Mouse (Mus musculus): ENCODE measurements around the gene Gm8439. TPM values are rescaled to one million over a fixed set of nuclear protein-coding genes. Genes with fewer than 3 reads are reported as not detected.

Gm8439 gene
- total and polyA plus RNA-seq, 3 experiments = not detected

DNA sequence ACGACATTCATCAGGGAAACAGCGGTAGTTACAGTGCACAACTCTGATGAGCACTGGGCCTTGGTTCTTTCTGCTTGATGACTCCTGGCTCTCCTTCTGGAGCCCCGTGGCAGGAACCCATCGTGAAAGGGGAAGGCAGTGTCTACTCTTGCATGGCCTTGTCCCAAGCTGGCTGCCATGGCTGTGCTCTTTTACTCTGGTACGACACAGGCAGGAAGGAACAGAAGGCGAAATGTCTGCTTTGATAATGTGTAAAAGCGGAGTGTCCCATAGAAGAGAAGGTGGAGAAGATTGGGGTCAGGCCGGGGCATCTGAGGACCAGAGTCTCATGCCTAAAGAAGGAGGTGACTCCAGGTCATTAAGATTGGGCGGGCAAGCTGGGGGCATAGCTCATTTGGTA is 26.1 kb downstream of the Gm8439 start:
- no peak overlapping the region for H3K4me3 ChIP-seq (ENCODE audit: low read depth, low read length)

DNA sequence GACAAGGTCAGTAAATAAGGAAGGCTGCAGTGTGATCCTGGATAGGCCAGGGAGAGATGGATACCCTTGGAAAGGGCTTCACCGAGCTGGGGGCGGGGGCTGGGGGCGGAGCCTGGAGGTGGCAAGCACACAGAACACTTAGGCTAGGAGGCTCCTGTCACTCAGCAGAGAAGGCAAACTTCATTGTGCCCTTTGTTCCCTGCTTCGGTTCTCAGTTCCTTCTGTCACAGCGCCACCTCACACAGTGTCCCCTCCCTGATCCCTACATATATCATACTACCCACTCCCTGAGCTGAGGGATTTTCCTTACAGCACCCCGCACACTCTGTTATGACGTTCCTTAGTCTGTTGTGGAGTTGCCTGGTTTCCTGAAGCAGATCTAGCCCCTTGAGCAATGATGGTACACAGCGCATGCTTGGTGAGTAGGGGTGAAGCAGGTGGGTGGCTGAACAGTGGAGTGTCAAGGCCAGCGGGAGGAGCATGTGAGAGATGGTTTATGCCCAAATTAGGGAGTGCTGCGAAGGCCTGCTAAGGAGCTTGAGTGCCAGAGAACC is 27.1 kb downstream of the Gm8439 start:
- ATAC-seq (ENCODE audit: extremely low read depth, insufficient number of reproducible peaks, low FRiP score, poor library complexity, severe bottlenecking) = no peak

More for the DNA sequence above, 26.1 kb downstream of the Gm8439 start:
- Histone ChIP-seq H3K9me3 (replicated peaks) (no peaks in the 10 kb centered on the region), H3K36me3 (replicated peaks) (no peaks in the 10 kb centered on the region), H3K4me1 (ENCODE audit: insufficient read depth, low read depth, low read length) (peaks cover 71% of the 10 kb centered on the region), H3K27me3 (ENCODE audit: insufficient read depth, low read length) (no peaks in the 10 kb centered on the region)
- ATAC-seq (ENCODE audit: extremely low read depth, insufficient number of reproducible peaks, low FRiP score, poor library complexity, severe bottlenecking) = no peak
- DNase-seq (ENCODE audit: low spot score) = no peak
- no peak for TF ChIP-seq CTCF (IDR thresholded peaks at IDR 0.05; ENCODE audit: low read depth, low read length)

GRCm38 (mm10) chr4:120616199-120617025 is 27.9 kb downstream of the Gm8439 start:
- H3K4me1 ChIP-seq (ENCODE audit: insufficient read depth, low read depth, low read length) = peaks cover 75% of the 10 kb centered on the region
- ATAC-seq (ENCODE audit: extremely low read depth, insufficient number of reproducible peaks, low FRiP score, poor library complexity, severe bottlenecking) (peak; percentile 35; the same call in 1 of the 2 replicates), DNase-seq (ENCODE audit: low spot score) (no peak)
- no peaks in the 10 kb centered on the region for H3K27me3 ChIP-seq (ENCODE audit: insufficient read depth, low read length)
- TF ChIP-seq TAL1 (conservative IDR thresholded peaks at IDR 0.05; ENCODE audit: low read depth, low read length) (no peak), GATA2 (IDR thresholded peaks at IDR 0.05; ENCODE audit: borderline replicate concordance, low read depth, low read length) (no peak), GATA1 (IDR thresholded peaks at IDR 0.05; ENCODE audit: borderline replicate concordance, low read length) (no peak), POLR2AphosphoS5 (IDR thresholded peaks at IDR 0.05; ENCODE audit: insufficient replicate concordance, low read depth, low read length) (no peak), CTCF (IDR thresholded peaks at IDR 0.05; ENCODE audit: low read depth, low read length) (no peak)
- H3K9me3 ChIP-seq (replicated peaks) = no peaks in the 10 kb centered on the region
- no peak overlapping the region; the same call in 1 of the 2 replicates for H3K4me3 ChIP-seq (ENCODE audit: low read depth, low read length)
- no peaks in the 10 kb centered on the region for H3K36me3 ChIP-seq (replicated peaks)

More for the DNA sequence above, 27.1 kb downstream of the Gm8439 start:
- Histone ChIP-seq H3K4me3 (ENCODE audit: low read depth, low read length) (no peak overlapping the region), H3K9me3 (replicated peaks) (no peaks in the 10 kb centered on the region), H3K4me1 (ENCODE audit: insufficient read depth, low read depth, low read length) (peaks cover 76% of the 10 kb centered on the region), H3K36me3 (replicated peaks) (no peaks in the 10 kb centered on the region), H3K27me3 (ENCODE audit: insufficient read depth, low read length) (no peaks in the 10 kb centered on the region)
- no peak for DNase-seq (ENCODE audit: low spot score)
- TF ChIP-seq POLR2AphosphoS5 (IDR thresholded peaks at IDR 0.05; ENCODE audit: insufficient replicate concordance, low read depth, low read length) (no peak), GATA2 (IDR thresholded peaks at IDR 0.05; ENCODE audit: borderline replicate concordance, low read depth, low read length) (no peak), CTCF (IDR thresholded peaks at IDR 0.05; ENCODE audit: low read depth, low read length) (no peak), TAL1 (conservative IDR thresholded peaks at IDR 0.05; ENCODE audit: low read depth, low read length) (no peak), GATA1 (IDR thresholded peaks at IDR 0.05; ENCODE audit: borderline replicate concordance, low read length) (no peak)

GRCm38 (mm10) chr4:120627728-120628127 is 39.2 kb downstream of the Gm8439 start:
- Histone ChIP-seq H3K4me1 (ENCODE audit: insufficient read depth, low read depth, low read length) (peaks cover 66% of the 10 kb centered on the region), H3K36me3 (replicated peaks) (no peaks in the 10 kb centered on the region), H3K4me3 (ENCODE audit: low read depth, low read length) (no peak overlapping the region), H3K9me3 (replicated peaks) (no peaks in the 10 kb centered on the region), H3K27me3 (ENCODE audit: insufficient read depth, low read length) (no peaks in the 10 kb centered on the region)
- DNase-seq (ENCODE audit: low spot score) (no peak), ATAC-seq (ENCODE audit: extremely low read depth, insufficient number of reproducible peaks, low FRiP score, poor library complexity, severe bottlenecking) (no peak)
- TF ChIP-seq POLR2AphosphoS5 (IDR thresholded peaks at IDR 0.05; ENCODE audit: insufficient replicate concordance, low read depth, low read length) = no peak
- no peak for TF ChIP-seq CTCF (IDR thresholded peaks at IDR 0.05; ENCODE audit: low read depth, low read length)
- no peak for TF ChIP-seq GATA1 (IDR thresholded peaks at IDR 0.05; ENCODE audit: borderline replicate concordance, low read length)
- TF ChIP-seq TAL1 (conservative IDR thresholded peaks at IDR 0.05; ENCODE audit: low read depth, low read length) = no peak
- TF ChIP-seq GATA2 (IDR thresholded peaks at IDR 0.05; ENCODE audit: borderline replicate concordance, low read depth, low read length) = no peak

- peaks cover 75% of the 10 kb centered on the region for H3K4me1 ChIP-seq (ENCODE audit: insufficient read depth, low read depth, low read length)
- no peaks in the 10 kb centered on the region for H3K9me3 ChIP-seq (replicated peaks)
- no peaks in the 10 kb centered on the region for H3K36me3 ChIP-seq (replicated peaks)
- ATAC-seq (ENCODE audit: extremely low read depth, insufficient number of reproducible peaks, low FRiP score, poor library complexity, severe bottlenecking) (peak; percentile 77), DNase-seq (ENCODE audit: low spot score) (no peak)
- peak overlapping the region; percentile 51; the same call in 1 of the 2 replicates for H3K4me3 ChIP-seq (ENCODE audit: low read depth, low read length)
- TF ChIP-seq GATA2 (IDR thresholded peaks at IDR 0.05; ENCODE audit: borderline replicate concordance, low read depth, low read length) (no peak), CTCF (IDR thresholded peaks at IDR 0.05; ENCODE audit: low read depth, low read length) (no peak), TAL1 (conservative IDR thresholded peaks at IDR 0.05; ENCODE audit: low read depth, low read length) (no peak; the same call in 1 of the 2 replicates), GATA1 (IDR thresholded peaks at IDR 0.05; ENCODE audit: borderline replicate concordance, low read length) (no peak), POLR2AphosphoS5 (IDR thresholded peaks at IDR 0.05; ENCODE audit: insufficient replicate concordance, low read depth, low read length) (no peak)
- no peaks in the 10 kb centered on the region for H3K27me3 ChIP-seq (ENCODE audit: insufficient read depth, low read length)
These were observed 41.8 kb downstream of the Gm8439 start for GRCm38 (mm10) chr4:120630218-120630931.

DNA sequence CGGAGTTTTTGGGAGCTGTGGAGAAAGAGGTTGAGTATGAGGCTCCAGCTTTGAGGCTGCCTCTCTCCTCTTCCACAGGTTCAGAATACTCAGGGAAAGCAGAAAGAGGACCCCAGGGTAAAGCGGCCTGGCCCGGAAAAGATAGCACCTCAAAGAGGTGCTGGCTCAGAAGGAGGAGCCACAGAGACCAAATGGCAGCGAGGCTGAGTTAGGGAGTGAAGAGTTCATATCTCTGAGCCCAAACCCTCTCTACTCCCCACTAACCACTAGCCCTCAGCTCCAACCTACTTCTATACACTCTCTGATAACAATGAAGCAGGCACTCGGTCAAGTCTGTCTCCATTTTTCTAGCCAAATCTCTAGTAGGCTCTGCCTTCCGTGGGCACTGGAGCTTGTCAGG is 43.3 kb downstream of the Gm8439 start:
- peak; percentile 56 for ATAC-seq (ENCODE audit: extremely low read depth, insufficient number of reproducible peaks, low FRiP score, poor library complexity, severe bottlenecking)
- DNase-seq (ENCODE audit: low spot score) = no peak
- no peak overlapping the region; the same call in 1 of the 2 replicates for H3K4me3 ChIP-seq (ENCODE audit: low read depth, low read length)
- no peaks in the 10 kb centered on the region for H3K27me3 ChIP-seq (ENCODE audit: insufficient read depth, low read length)
- no peak for TF ChIP-seq GATA2 (IDR thresholded peaks at IDR 0.05; ENCODE audit: borderline replicate concordance, low read depth, low read length)
- no peak for TF ChIP-seq POLR2AphosphoS5 (IDR thresholded peaks at IDR 0.05; ENCODE audit: insufficient replicate concordance, low read depth, low read length)
- TF ChIP-seq GATA1 (IDR thresholded peaks at IDR 0.05; ENCODE audit: borderline replicate concordance, low read length) = no peak
- TF ChIP-seq CTCF (IDR thresholded peaks at IDR 0.05; ENCODE audit: low read depth, low read length) = no peak
- no peak for TF ChIP-seq TAL1 (conservative IDR thresholded peaks at IDR 0.05; ENCODE audit: low read depth, low read length)
- H3K36me3 ChIP-seq (replicated peaks) = no peaks in the 10 kb centered on the region
- H3K4me1 ChIP-seq (ENCODE audit: insufficient read depth, low read depth, low read length) = peaks cover 65% of the 10 kb centered on the region
- H3K9me3 ChIP-seq (replicated peaks) = no peaks in the 10 kb centered on the region

All from G1E (cell line).